Mouse (Mus musculus): ENCODE results near the gene Elmo1. TPM values are rescaled to one million over a fixed set of nuclear protein-coding genes. Genes with fewer than 3 reads are reported as not detected.

Elmo1 gene
- polyA plus RNA-seq, 1 experiment = not detected

DNA sequence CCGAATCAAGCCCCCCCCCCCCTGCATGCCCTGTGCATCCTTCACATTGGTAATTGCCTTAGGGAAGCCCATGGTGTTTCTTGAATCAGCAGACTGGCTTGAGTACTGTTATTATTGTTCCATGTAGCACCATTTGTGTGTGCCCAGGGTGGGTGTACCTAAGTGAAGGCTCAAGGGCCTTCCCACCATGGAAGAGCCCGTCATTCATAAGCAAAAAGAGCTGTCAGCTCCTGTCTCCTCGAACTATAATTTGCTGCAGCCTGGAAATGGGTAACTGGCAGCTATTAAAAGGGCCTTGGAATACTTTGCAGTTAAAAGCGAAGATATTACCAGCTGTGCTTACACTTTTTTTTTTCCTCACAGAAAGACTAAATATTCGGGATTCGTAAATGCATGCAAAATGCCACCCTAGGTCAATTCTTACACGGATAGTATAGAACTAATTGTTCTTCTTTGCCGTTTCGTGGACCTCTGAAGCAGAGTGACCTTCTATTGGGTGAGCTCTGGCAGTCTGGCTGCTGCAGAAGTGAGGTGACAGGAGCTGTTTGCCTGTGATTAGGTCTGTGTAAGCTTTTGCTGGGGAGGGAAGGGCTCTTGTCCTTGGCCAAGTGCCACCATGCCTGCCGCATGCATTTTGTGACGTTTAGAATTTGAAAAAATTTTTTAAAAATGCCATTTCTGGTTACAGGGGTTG, 19.7 kb downstream of the Elmo1 start:
- H3K79me2 ChIP-seq (ENCODE audit: control insufficient read depth, insufficient read depth) = no peaks in the 10 kb centered on the region
- no peak overlapping the region for H3ac ChIP-seq (ENCODE audit: control insufficient read depth, insufficient read length, low read depth)
- no peaks in the 10 kb centered on the region for H3K27me3 ChIP-seq (ENCODE audit: control insufficient read depth, insufficient read depth, insufficient read length)
- H3K36me3 ChIP-seq (ENCODE audit: control insufficient read depth, insufficient read depth) = no peaks in the 10 kb centered on the region
- H3K79me3 ChIP-seq (ENCODE audit: low read depth) = no peaks in the 10 kb centered on the region
- no peak overlapping the region for H3K4me3 ChIP-seq (ENCODE audit: insufficient read depth, poor library complexity, severe bottlenecking)
- TF ChIP-seq MYOG (IDR thresholded peaks at IDR 0.05; ENCODE audit: control insufficient read depth, extremely low read depth, insufficient read length) (no peak), USF1 (IDR thresholded peaks at IDR 0.05; ENCODE audit: low read depth) (no peak), CEBPB (IDR thresholded peaks at IDR 0.05; ENCODE audit: low read depth) (no peak), FOSL1 (IDR thresholded peaks at IDR 0.05; ENCODE audit: insufficient read depth, low read length, poor library complexity, severe bottlenecking) (no peak), CTCF (IDR thresholded peaks at IDR 0.05; ENCODE audit: control insufficient read depth, insufficient read depth, insufficient read length) (no peak), MYOD1 (IDR thresholded peaks at IDR 0.05; ENCODE audit: control insufficient read depth, insufficient read length, low read depth) (no peak), MAX (IDR thresholded peaks at IDR 0.05) (no peak)

GRCm38 (mm10) chr13:20111256-20111800, 20.9 kb downstream of the Elmo1 start:
- TF ChIP-seq CEBPB (IDR thresholded peaks at IDR 0.05; ENCODE audit: low read depth) (no peak), MYOD1 (IDR thresholded peaks at IDR 0.05; ENCODE audit: control insufficient read depth, insufficient read length, low read depth) (no peak), MYOG (IDR thresholded peaks at IDR 0.05; ENCODE audit: control insufficient read depth, extremely low read depth, insufficient read length) (no peak), FOSL1 (IDR thresholded peaks at IDR 0.05; ENCODE audit: insufficient read depth, low read length, poor library complexity, severe bottlenecking) (no peak), USF1 (IDR thresholded peaks at IDR 0.05; ENCODE audit: low read depth) (no peak), MAX (IDR thresholded peaks at IDR 0.05) (no peak), CTCF (IDR thresholded peaks at IDR 0.05; ENCODE audit: control insufficient read depth, insufficient read depth, insufficient read length) (no peak)
- Histone ChIP-seq H3K79me3 (ENCODE audit: low read depth) (no peaks in the 10 kb centered on the region), H3K36me3 (ENCODE audit: control insufficient read depth, insufficient read depth) (no peaks in the 10 kb centered on the region), H3K79me2 (ENCODE audit: control insufficient read depth, insufficient read depth) (no peaks in the 10 kb centered on the region), H3ac (ENCODE audit: control insufficient read depth, insufficient read length, low read depth) (no peak overlapping the region), H3K27me3 (ENCODE audit: control insufficient read depth, insufficient read depth, insufficient read length) (no peaks in the 10 kb centered on the region), H3K4me3 (ENCODE audit: insufficient read depth, poor library complexity, severe bottlenecking) (no peak overlapping the region)

- TF ChIP-seq USF1 (IDR thresholded peaks at IDR 0.05; ENCODE audit: low read depth) (no peak), MYOG (IDR thresholded peaks at IDR 0.05; ENCODE audit: control insufficient read depth, extremely low read depth, insufficient read length) (no peak), CEBPB (IDR thresholded peaks at IDR 0.05; ENCODE audit: low read depth) (peak; percentile 94), MYOD1 (IDR thresholded peaks at IDR 0.05; ENCODE audit: control insufficient read depth, insufficient read length, low read depth) (no peak), MAX (IDR thresholded peaks at IDR 0.05) (no peak), CTCF (IDR thresholded peaks at IDR 0.05; ENCODE audit: control insufficient read depth, insufficient read depth, insufficient read length) (no peak), FOSL1 (IDR thresholded peaks at IDR 0.05; ENCODE audit: insufficient read depth, low read length, poor library complexity, severe bottlenecking) (no peak)
- H3K79me2 ChIP-seq (ENCODE audit: control insufficient read depth, insufficient read depth) = no peaks in the 10 kb centered on the region
- H3ac ChIP-seq (ENCODE audit: control insufficient read depth, insufficient read length, low read depth) = no peak overlapping the region
- no peak overlapping the region for H3K4me3 ChIP-seq (ENCODE audit: insufficient read depth, poor library complexity, severe bottlenecking)
- no peaks in the 10 kb centered on the region for H3K36me3 ChIP-seq (ENCODE audit: control insufficient read depth, insufficient read depth)
- H3K27me3 ChIP-seq (ENCODE audit: control insufficient read depth, insufficient read depth, insufficient read length) = no peaks in the 10 kb centered on the region
- H3K79me3 ChIP-seq (ENCODE audit: low read depth) = no peaks in the 10 kb centered on the region
Measured at GRCm38 (mm10) chr13:20115131-20115907, 24.9 kb downstream of the Elmo1 start.

DNA sequence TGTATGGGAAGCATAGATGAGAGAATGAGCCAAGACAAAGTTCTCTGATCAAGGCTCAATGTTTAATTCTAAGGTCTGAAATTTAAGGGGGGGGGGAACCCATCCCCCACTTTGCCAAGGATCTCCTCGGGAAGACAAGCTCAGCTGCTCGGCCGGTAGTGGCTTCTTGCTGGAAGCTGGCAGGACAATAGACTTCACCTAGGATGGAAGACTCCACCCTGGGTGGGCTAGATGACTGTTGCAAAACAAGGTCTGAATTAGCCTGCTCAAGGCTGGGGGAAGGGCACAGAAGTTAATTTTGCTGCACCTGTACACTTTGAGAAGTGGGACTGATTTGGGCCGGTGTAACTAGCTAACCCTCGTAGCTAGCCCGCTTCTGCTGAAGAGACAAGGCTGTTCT, 25.6 kb downstream of the Elmo1 start:
- Histone ChIP-seq H3K36me3 (ENCODE audit: control insufficient read depth, insufficient read depth) (no peaks in the 10 kb centered on the region), H3K79me2 (ENCODE audit: control insufficient read depth, insufficient read depth) (no peaks in the 10 kb centered on the region), H3K27me3 (ENCODE audit: control insufficient read depth, insufficient read depth, insufficient read length) (no peaks in the 10 kb centered on the region), H3ac (ENCODE audit: control insufficient read depth, insufficient read length, low read depth) (no peak overlapping the region), H3K4me3 (ENCODE audit: insufficient read depth, poor library complexity, severe bottlenecking) (no peak overlapping the region), H3K79me3 (ENCODE audit: low read depth) (no peaks in the 10 kb centered on the region)
- TF ChIP-seq FOSL1 (IDR thresholded peaks at IDR 0.05; ENCODE audit: insufficient read depth, low read length, poor library complexity, severe bottlenecking) = no peak
- TF ChIP-seq USF1 (IDR thresholded peaks at IDR 0.05; ENCODE audit: low read depth) = no peak
- TF ChIP-seq MAX (IDR thresholded peaks at IDR 0.05) = no peak
- no peak for TF ChIP-seq CEBPB (IDR thresholded peaks at IDR 0.05; ENCODE audit: low read depth)
- TF ChIP-seq MYOD1 (IDR thresholded peaks at IDR 0.05; ENCODE audit: control insufficient read depth, insufficient read length, low read depth) = no peak
- no peak for TF ChIP-seq MYOG (IDR thresholded peaks at IDR 0.05; ENCODE audit: control insufficient read depth, extremely low read depth, insufficient read length)
- no peak for TF ChIP-seq CTCF (IDR thresholded peaks at IDR 0.05; ENCODE audit: control insufficient read depth, insufficient read depth, insufficient read length)

GRCm38 (mm10) chr13:20116868-20117510, 26.6 kb downstream of the Elmo1 start:
- H3ac ChIP-seq (ENCODE audit: control insufficient read depth, insufficient read length, low read depth) = no peak overlapping the region
- no peak overlapping the region for H3K4me3 ChIP-seq (ENCODE audit: insufficient read depth, poor library complexity, severe bottlenecking)
- H3K36me3 ChIP-seq (ENCODE audit: control insufficient read depth, insufficient read depth) = no peaks in the 10 kb centered on the region
- H3K27me3 ChIP-seq (ENCODE audit: control insufficient read depth, insufficient read depth, insufficient read length) = no peaks in the 10 kb centered on the region
- H3K79me2 ChIP-seq (ENCODE audit: control insufficient read depth, insufficient read depth) = no peaks in the 10 kb centered on the region
- H3K79me3 ChIP-seq (ENCODE audit: low read depth) = no peaks in the 10 kb centered on the region
- TF ChIP-seq CEBPB (IDR thresholded peaks at IDR 0.05; ENCODE audit: low read depth) = peak; percentile 46
- TF ChIP-seq USF1 (IDR thresholded peaks at IDR 0.05; ENCODE audit: low read depth) = no peak

Measured in C2C12 (cell line).